Mouse (Mus musculus) erythroid progenitor cell, adult 5-6 weeks (primary cell): Measurements from ENCODE around the gene Gng12. TPM values are rescaled to one million over a fixed set of nuclear protein-coding genes. Genes with fewer than 3 reads are reported as not detected.

Experiments
- ATAC-seq: replicated peaks from 2 replicates; pipeline ENCODE4 v1.8.0; 2016; ENCODE audit warnings: moderate number of reproducible peaks, mild to moderate bottlenecking, moderate TSS enrichment, inconsistent platforms; ENCODE audit not compliant: poor library complexity, low FRiP score, severe bottlenecking
- total RNA-seq, 2 experiments: library from RNA; stranded (forward) in 1 of 2; stranded (reverse) in 1 of 2; fragments of 150-400 nt in 1 of 2; fragments of 186-747, 209-891 nt in 1 of 2; gene quantifications; 2 replicates each; pipeline versions ENCODE4 v1.2.3 to v1.2.4; 2015 to 2017; ENCODE audit warnings: low replicate concordance in 2 of 2

Gng12 gene
- total RNA-seq, 2 experiments from 2014 or later = 4.9 to 30.2 TPM

GRCm38 (mm10) chr6:66985500-66985899 is 89.3 kb downstream of the Gng12 start:
- no peak for ATAC-seq

- no peak for ATAC-seq
Observed at GRCm38 (mm10) chr6:66986063-66986462, 89.9 kb downstream of the Gng12 start.

GRCm38 (mm10) chr6:66987643-66988042 is 91.4 kb downstream of the Gng12 start:
- ATAC-seq = no peak

GRCm38 (mm10) chr6:66988363-66988762 is 92.2 kb downstream of the Gng12 start:
- no peak for ATAC-seq

- ATAC-seq = no peak
Observed at GRCm38 (mm10) chr6:66989037-66989436, 92.8 kb downstream of the Gng12 start.

- no peak for ATAC-seq
Observed at GRCm38 (mm10) chr6:66989518-66989917, 93.3 kb downstream of the Gng12 start.

- ATAC-seq = no peak
Observed at GRCm38 (mm10) chr6:66992232-66992631, 96.0 kb downstream of the Gng12 start.

GRCm38 (mm10) chr6:66992786-66993185 is 96.6 kb downstream of the Gng12 start:
- ATAC-seq = no peak

GRCm38 (mm10) chr6:66994981-66995380 is 98.8 kb downstream of the Gng12 start:
- ATAC-seq = no peak

- no peak for ATAC-seq
Observed at GRCm38 (mm10) chr6:66995825-66996224, 99.6 kb downstream of the Gng12 start.

- ATAC-seq = no peak
Observed at GRCm38 (mm10) chr6:66996257-66996656, 100.1 kb downstream of the Gng12 start.

GRCm38 (mm10) chr6:66998645-66999044 is 102.4 kb downstream of the Gng12 start:
- ATAC-seq = no peak

- ATAC-seq = no peak
Observed at GRCm38 (mm10) chr6:66999800-67000199, 103.6 kb downstream of the Gng12 start.

GRCm38 (mm10) chr6:67009888-67010287 is 113.7 kb downstream of the Gng12 start:
- ATAC-seq = no peak

- ATAC-seq = no peak
Observed at GRCm38 (mm10) chr6:67010370-67011216, 114.4 kb downstream of the Gng12 start.

GRCm38 (mm10) chr6:67011217-67011518 is 115.0 kb downstream of the Gng12 start:
- no peak for ATAC-seq

GRCm38 (mm10) chr6:67013293-67013948 is 117.2 kb downstream of the Gng12 start:
- ATAC-seq = peak; percentile 26; the same call in 1 of the 2 replicates

GRCm38 (mm10) chr6:67013949-67014678 is 117.9 kb downstream of the Gng12 start:
- ATAC-seq = peak; percentile 70

GRCm38 (mm10) chr6:67014679-67015075 is 118.5 kb downstream of the Gng12 start:
- ATAC-seq = peak; percentile 47

GRCm38 (mm10) chr6:67015739-67016519 is 119.7 kb downstream of the Gng12 start:
- no peak for ATAC-seq
